Mouse (Mus musculus) monocyte, adult 2 months (primary cell): ENCODE measurements at regions not wholly inside any gene's neighbourhood (a gene's known extent, or its start where the extent isn't known, plus 50 kb on each side); places are given as distances from the start of the nearest gene placed in this dataset.

ENCODE experiments used
- DNase-seq, 2 experiments: peaks; one replicate each; pipeline ENCODE4 v3.0.0; 2022; ENCODE audit warnings: low spot score in 2 of 2, low read depth in 1 of 2

- no peak for DNase-seq
These were observed 124.1 kb upstream of the Zfp648 start for GRCm38 (mm10) chr1:154076684-154077475.

GRCm38 (mm10) chr1:154080505-154081380 lies 120.2 kb upstream of the Zfp648 start:
- no peak for DNase-seq

- no peak for DNase-seq
These were observed 114.8 kb upstream of the Zfp648 start for GRCm38 (mm10) chr1:154086145-154086544.

- DNase-seq, result no peak
These were observed 111.2 kb upstream of the Zfp648 start for GRCm38 (mm10) chr1:154089815-154090214.

- no peak for DNase-seq
These were observed 110.2 kb upstream of the Zfp648 start for GRCm38 (mm10) chr1:154090521-154091490.

- no peak for DNase-seq
These were observed 107.4 kb upstream of the Zfp648 start for GRCm38 (mm10) chr1:154093549-154093948.

GRCm38 (mm10) chr1:154094357-154094756 lies 106.6 kb upstream of the Zfp648 start:
- DNase-seq, result no peak

- DNase-seq, result no peak
These were observed 104.9 kb upstream of the Zfp648 start for GRCm38 (mm10) chr1:154096113-154096512.

GRCm38 (mm10) chr1:154096911-154097310 lies 104.1 kb upstream of the Zfp648 start:
- DNase-seq, result no peak

- DNase-seq, result peak; percentile 58 to 73
These were observed 103.3 kb upstream of the Zfp648 start for GRCm38 (mm10) chr1:154097656-154098055.

- no peak for DNase-seq
These were observed 100.4 kb upstream of the Zfp648 start for GRCm38 (mm10) chr1:154100556-154100955.

GRCm38 (mm10) chr1:154101433-154101832 lies 99.6 kb upstream of the Zfp648 start:
- DNase-seq, result no peak

- DNase-seq, result no peak
These were observed 98.8 kb upstream of the Zfp648 start for GRCm38 (mm10) chr1:154102191-154102590.

- no peak for DNase-seq
These were observed 98.0 kb upstream of the Zfp648 start for GRCm38 (mm10) chr1:154102871-154103596.

- DNase-seq, result no peak
These were observed 97.4 kb upstream of the Zfp648 start for GRCm38 (mm10) chr1:154103597-154103923.

- DNase-seq, result no peak
These were observed 96.9 kb upstream of the Zfp648 start for GRCm38 (mm10) chr1:154104006-154104600.

GRCm38 (mm10) chr1:154104779-154105178 lies 96.2 kb upstream of the Zfp648 start:
- no peak for DNase-seq

GRCm38 (mm10) chr1:154112500-154112899 lies 88.5 kb upstream of the Zfp648 start:
- no peak for DNase-seq

GRCm38 (mm10) chr1:154113291-154114050 lies 87.5 kb upstream of the Zfp648 start:
- DNase-seq, result no peak
